Mouse (Mus musculus) ovary, postnatal 14 days (tissue): Measurements from ENCODE around the gene Zfp467.

Experiments used
- DNase-seq: peaks from one replicate; pipeline ENCODE4 v3.0.0; 2022; ENCODE audit warnings: low spot score

Zfp467 gene

DNA sequence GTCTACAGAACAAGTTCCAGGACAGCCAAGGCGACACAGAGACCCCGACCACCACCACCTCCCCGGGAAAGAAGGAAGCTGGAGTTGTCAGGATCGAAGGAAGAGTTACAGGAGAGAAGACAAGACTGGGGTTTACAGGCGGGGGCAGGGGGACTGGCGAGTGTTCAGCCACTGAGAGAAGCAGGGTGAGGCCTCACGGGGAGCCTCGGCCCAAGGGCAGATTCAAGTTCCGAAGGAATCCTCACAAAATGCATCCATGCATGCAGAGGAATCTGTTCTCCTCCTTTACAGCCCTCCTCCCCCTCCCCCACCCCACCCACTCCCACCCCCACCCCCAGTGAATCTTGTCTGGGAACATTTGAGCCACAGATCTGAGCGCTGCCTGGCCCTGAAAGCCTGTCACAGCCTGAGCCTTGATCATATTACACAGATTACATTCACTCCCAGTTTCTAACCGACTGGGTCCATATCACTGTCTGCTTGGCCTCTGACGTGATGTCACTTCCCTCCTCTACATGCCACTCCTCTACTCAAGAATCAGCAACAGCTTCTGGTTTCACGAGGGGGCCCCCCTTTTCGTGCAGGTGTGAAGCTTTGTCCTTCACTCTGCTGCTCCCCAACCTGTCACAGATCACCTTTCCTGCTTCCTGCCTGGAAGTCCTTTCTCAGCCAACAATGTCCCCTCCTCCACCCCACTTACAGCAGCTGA lies 5.2 kb downstream of the Zfp467 start:
- DNase-seq: no peak

GRCm38 (mm10) chr6:48439654-48440053 lies 6.0 kb downstream of the Zfp467 start:
- no peak for DNase-seq

- DNase-seq: no peak
Measured at GRCm38 (mm10) chr6:48438475-48439125, 7.0 kb downstream of the Zfp467 start.

DNA sequence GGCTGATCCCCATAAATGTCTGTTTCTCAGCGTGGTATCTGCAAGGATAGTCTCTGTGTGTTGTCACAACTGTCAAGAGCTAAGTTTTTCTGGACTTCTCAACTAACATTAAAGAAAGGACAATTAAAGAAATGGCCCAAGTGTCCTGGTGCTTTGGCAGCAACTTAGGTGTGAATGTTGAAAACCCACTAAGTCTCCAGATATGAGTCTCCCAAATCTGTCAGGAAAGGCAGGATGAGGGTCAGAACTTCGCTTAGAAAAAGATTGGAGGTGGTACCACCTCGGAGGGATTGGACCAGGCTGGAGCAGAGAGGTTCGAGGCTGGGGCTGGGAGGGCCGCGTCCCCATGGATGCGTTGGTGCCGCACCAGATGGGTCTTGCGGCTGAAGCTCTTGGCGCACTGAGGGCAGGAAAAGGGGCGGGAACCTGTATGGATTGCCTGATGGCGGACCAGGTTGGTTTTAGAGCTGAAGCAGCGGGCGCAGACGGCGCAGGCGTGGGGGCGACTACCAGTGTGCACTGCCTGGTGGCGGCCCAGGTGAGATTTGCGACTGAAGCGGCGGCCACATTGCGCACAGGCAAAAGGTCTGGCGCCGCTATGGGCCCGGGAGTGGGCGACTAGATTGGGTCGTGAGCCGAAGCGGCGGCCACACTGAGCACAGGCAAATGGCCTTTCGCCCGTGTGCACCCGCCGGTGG lies 7.8 kb downstream of the Zfp467 start:
- DNase-seq: no peak

DNA sequence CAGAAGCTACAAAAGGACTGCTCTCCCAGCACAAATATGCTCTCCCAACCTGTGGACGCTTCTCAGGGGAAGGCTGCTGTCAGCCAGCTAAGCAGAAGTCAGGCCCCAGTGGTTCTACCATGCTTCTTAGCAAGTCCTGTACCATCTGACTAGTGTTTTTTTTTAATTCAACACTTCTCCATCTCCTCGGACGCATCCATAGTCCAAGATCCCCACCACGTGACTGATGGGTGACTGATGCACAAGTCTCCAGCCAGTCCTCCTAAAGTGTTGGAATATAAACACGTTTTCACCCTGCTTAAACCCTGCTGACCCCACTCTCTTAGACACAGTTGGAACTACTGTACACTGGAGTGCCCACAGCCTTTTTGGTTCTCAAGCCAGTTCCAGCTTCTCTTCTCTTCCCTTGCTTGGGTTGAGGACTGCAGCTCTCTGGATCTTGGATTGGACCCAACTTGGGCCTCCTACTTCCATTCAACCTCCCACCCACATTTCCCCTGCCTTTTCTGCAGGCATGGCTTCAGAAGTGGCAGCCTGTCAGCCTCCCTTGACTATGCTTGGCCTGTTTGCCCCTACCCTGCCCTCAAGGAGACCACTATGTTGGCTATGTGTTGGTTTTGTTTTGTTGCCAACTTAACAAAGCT lies 9.8 kb downstream of the Zfp467 start:
- DNase-seq: no peak

GRCm38 (mm10) chr6:48435111-48435510 lies 10.5 kb downstream of the Zfp467 start:
- no peak for DNase-seq

DNA sequence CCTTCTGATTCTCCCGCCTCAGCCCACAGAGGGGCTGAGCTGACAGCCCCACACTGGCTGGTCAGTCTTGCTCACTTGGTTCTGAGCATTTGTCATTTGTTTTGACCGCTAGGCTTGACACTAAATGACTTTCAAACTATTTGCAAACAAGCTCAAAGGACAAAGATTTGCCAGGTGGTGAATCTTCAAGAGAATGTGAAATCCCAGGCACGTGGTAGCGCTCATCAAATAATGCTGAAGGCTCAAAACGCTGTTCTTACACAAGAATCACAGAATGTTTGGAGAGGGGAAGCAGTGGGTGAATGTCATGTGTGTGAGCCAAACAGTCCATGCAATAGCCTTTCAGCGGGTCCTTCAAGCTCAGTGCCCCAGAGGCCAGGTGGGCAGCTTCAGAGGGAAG lies 11.0 kb downstream of the Zfp467 start:
- no peak for DNase-seq

DNA sequence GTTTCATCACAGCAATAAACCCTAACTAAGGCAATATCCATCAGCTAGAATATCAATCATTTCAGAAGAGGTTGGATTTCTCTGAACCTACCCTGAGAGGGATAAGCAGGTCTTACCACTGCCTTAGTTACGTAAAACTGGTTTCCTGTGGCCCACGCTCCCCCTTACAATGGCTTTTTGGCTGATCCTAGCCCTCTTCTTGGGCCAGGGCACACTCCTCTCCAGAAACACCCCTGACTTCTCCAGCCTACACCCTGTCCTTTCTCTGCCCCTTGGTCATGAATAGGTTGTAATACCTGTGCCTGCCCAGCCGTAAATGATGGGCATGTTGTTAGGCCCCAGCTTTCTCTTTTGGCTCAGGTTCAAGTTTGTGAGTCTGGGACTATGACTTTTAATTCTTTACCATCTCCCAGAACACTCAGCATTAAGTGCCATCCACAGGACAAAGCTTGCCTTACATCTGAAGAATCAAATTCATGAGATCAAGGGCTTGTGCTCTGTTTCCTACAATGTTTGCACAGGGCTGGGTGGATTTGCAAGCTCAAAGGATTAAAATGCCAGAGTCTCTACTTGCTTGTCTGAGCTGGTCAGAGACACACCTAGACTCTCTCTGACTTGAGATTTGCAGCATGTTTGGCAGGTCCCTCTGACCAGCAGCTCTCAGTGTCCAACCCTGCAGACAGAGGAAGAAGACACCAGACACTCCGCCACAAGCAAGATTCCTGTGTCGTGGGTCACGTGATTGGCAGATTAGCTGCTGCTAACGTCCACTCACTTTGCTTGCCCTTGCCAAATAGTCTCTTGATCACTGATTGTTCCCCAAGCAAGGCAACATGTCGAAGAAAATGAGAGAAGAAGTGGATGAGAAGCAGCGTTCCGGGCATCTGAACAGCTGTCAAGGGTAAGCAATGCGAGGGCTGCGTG lies 12.5 kb downstream of the Zfp467 start:
- DNase-seq: no peak

- no peak for DNase-seq
Measured at GRCm38 (mm10) chr6:48430748-48431147, 14.9 kb downstream of the Zfp467 start.

DNA sequence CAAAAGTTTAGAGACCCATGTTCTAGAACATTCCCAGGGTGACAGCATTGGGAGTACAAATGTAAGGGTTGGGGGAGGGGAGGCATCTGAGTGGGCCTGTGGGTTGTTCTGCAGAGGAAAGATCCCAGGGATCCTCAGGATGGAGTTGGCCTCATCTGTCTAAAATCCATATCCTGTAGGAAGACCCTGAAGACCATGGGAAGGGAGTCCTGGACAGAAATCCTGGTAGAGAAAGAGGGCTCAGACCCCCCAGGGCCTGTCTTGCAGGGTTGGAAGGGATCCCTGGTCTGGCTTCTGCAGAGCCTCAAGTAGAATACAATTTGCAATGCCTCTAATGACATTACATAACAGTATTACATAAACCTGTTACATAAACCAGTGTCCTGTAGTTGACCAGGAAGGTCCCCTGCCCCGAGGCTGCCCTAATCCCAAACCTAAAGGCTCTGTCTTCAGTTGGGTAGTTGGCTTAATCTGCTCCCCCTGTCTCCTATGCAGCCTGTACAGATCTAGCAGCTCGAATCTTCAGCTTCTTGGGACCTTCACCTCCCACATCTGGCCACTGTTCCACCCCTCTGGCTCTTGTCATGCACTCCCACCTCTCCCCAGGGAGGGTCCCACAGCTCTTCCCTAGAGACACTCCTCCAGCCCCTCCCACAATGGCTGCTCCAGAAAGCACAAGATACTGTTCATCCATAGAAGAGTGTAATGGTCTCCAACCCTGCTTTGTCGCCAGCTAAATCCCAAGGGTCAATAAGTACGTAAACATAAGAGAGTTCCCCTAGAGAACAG lies 16.7 kb downstream of the Zfp467 start:
- no peak for DNase-seq

- DNase-seq: no peak
Measured at GRCm38 (mm10) chr6:48426956-48427355, 18.7 kb downstream of the Zfp467 start.

- DNase-seq: no peak
Measured at GRCm38 (mm10) chr6:48424074-48424473, 21.6 kb downstream of the Zfp467 start.

- no peak for DNase-seq
Measured at GRCm38 (mm10) chr6:48423336-48423735, 22.3 kb downstream of the Zfp467 start.

DNA sequence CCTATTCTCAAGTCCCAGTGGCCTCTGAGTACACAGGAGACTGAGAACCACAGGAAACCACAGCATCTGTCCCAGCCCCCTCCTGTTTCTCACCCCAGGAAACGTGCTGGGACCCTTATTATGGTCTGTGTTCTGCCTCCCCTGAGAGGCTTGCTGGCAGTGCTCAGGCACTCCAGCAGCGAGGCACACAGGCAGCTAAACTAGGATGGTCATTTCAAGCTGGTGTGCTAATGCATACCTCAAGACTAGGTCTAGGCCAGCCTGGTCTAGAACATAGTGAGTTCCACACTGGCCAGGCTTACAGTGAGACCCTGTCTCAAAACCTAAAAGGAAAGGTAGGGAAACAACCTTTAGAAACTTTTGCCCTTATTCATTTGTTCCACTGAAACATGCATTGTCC lies 25.0 kb downstream of the Zfp467 start:
- DNase-seq: no peak

GRCm38 (mm10) chr6:48416486-48416885 lies 29.1 kb downstream of the Zfp467 start:
- no peak for DNase-seq

GRCm38 (mm10) chr6:48415636-48416035 lies 30.0 kb downstream of the Zfp467 start:
- no peak for DNase-seq

DNA sequence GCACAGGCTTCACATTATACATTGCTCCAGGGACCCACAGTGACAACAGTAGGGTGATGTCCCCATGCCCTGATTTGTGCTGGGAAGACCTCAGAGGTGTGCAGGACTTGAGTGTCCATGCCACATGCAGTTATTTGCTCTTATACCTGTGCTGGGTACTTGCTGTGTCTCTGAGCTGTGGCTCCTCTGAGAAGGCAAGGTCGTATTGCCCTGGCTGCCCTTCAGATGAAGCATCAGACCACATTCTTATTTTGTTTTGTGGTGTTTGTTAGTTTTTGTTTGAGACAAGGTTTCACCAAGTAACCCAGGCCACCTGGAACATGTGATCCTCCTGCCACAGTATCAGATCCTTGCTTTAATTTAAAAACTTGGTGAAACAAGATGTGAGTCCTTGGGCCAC lies 30.7 kb downstream of the Zfp467 start:
- DNase-seq: no peak

GRCm38 (mm10) chr6:48413081-48413480 lies 32.5 kb downstream of the Zfp467 start:
- no peak for DNase-seq

DNA sequence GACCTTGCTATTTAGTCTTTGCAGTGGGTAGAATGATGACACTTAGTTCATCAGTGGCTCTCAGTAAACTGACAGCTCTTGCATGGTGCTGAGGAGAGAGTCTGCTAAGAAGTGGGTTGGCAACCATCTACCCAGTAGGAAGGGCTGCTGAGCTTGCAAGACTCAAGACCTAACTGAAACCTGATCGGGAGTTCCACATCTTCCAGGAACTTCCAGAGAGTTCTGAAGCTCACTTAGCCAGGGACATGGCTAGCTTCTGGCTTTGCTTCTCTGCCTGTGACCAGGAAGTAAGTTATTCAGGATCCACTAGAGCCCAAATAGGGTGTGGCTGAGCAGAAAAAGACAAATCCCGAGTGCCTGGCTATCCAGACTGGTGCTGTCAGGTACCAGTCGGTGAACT lies 33.0 kb downstream of the Zfp467 start:
- DNase-seq: no peak

GRCm38 (mm10) chr6:48412147-48412546 lies 33.5 kb downstream of the Zfp467 start:
- DNase-seq: no peak
